Mouse (Mus musculus) MEL (cell line): Measurements from ENCODE around the gene Gripap1.

Experiments used
- CHD2 ChIP-seq: IDR thresholded peaks from 2 replicates; pipeline ENCODE4 v1.6.1; 2011; ENCODE audit warnings: low read length, improper control_type of control experiment
- CTCF ChIP-seq, 3 experiments: IDR thresholded peaks in 2 of 3; conservative IDR thresholded peaks in 1 of 3; 2 replicates each; pipeline ENCODE4 v1.5.1; 2011 to 2012; ENCODE audit warnings: low read length in 3 of 3, low read depth in 2 of 3, mild to moderate bottlenecking in 2 of 3, improper control_type of control experiment in 1 of 3, inconsistent platforms in 1 of 3, mixed read lengths in 1 of 3, moderate library complexity in 1 of 3; ENCODE audit not compliant: control insufficient read depth in 1 of 3, insufficient read depth in 1 of 3, poor library complexity in 1 of 3, severe bottlenecking in 1 of 3
- EP300 ChIP-seq, 2 experiments: IDR thresholded peaks; 2 replicates each; pipeline ENCODE4 v1.6.1; 2011; ENCODE audit warnings: improper control_type of control experiment in 2 of 2, low read length in 2 of 2, low read depth in 1 of 2, mild to moderate bottlenecking in 1 of 2
- ETS1 ChIP-seq: IDR thresholded peaks from 2 replicates; pipeline ENCODE4 v1.6.1; 2012; ENCODE audit warnings: low read depth, mild to moderate bottlenecking, inconsistent platforms, low read length, improper control_type of control experiment, moderate library complexity
- HCFC1 ChIP-seq: IDR thresholded peaks from 2 replicates; pipeline ENCODE4 v1.6.1; 2012; ENCODE audit warnings: low read depth, mild to moderate bottlenecking, inconsistent platforms, low read length, improper control_type of control experiment, moderate library complexity
- MAZ ChIP-seq: IDR thresholded peaks from 2 replicates; pipeline ENCODE4 v1.6.1; 2012; ENCODE audit warnings: low read depth, mild to moderate bottlenecking, inconsistent platforms, low read length, improper control_type of control experiment
- NELFE ChIP-seq: IDR thresholded peaks from 2 replicates; pipeline ENCODE4 v1.6.1; 2011; ENCODE audit warnings: low read depth, low read length, improper control_type of control experiment
- NRF1 ChIP-seq: IDR thresholded peaks from 2 replicates; pipeline ENCODE4 v1.6.1; 2014; ENCODE audit warnings: low read depth, mild to moderate bottlenecking, inconsistent platforms, low read length, improper control_type of control experiment, moderate library complexity; ENCODE audit not compliant: poor library complexity, insufficient read depth, severe bottlenecking
- POLR2A ChIP-seq, 2 experiments: IDR thresholded peaks; 2 replicates each; pipeline ENCODE4 v1.6.1; 2011 to 2012; ENCODE audit warnings: low read length in 2 of 2, mild to moderate bottlenecking in 2 of 2, control low read depth in 1 of 2, improper control_type of control experiment in 1 of 2, low read depth in 1 of 2, moderate library complexity in 1 of 2; ENCODE audit not compliant: control insufficient read depth in 1 of 2, insufficient read depth in 1 of 2, poor library complexity in 1 of 2
- POLR2AphosphoS2 ChIP-seq: IDR thresholded peaks from 2 replicates; pipeline ENCODE4 v1.6.1; 2011; ENCODE audit warnings: low read length, improper control_type of control experiment
- TCF12 ChIP-seq: IDR thresholded peaks from 2 replicates; pipeline ENCODE4 v1.6.1; 2014; ENCODE audit warnings: low read depth, mild to moderate bottlenecking, inconsistent platforms, low read length, improper control_type of control experiment, moderate library complexity
- UBTF ChIP-seq: IDR thresholded peaks from 2 replicates; pipeline ENCODE4 v1.6.1; 2012; ENCODE audit warnings: low read depth, mild to moderate bottlenecking, inconsistent platforms, low read length, improper control_type of control experiment, moderate library complexity, borderline replicate concordance; ENCODE audit not compliant: insufficient read depth
- ZKSCAN1 ChIP-seq: IDR thresholded peaks from 2 replicates; pipeline ENCODE4 v1.6.1; 2012; ENCODE audit warnings: low read depth, mild to moderate bottlenecking, inconsistent platforms, low read length, improper control_type of control experiment, moderate library complexity

GRCm38 (mm10) chrX:7789542-7790136, at the start of gene Gripap1:
- TF ChIP-seq CTCF (IDR thresholded peaks at IDR 0.05 in 2 of 3, conservative IDR thresholded peaks at IDR 0.05 in 1 of 3; ENCODE audit: control insufficient read depth in 1 of 3, insufficient read depth in 1 of 3, low read depth in 2 of 3, low read length in 3 of 3, poor library complexity in 1 of 3, severe bottlenecking in 1 of 3) (no peak), CHD2 (peak; percentile 65), POLR2AphosphoS2 (peak; percentile 87), POLR2A (IDR thresholded peaks at IDR 0.05; ENCODE audit: control insufficient read depth in 1 of 2, insufficient read depth in 1 of 2, low read depth in 1 of 2, low read length in 2 of 2, poor library complexity in 1 of 2) (peak; percentile 70 to 87), ETS1 (peak; percentile 61), ZKSCAN1 (no peak), UBTF (no peak), EP300 (IDR thresholded peaks at IDR 0.05; ENCODE audit: low read depth in 1 of 2, low read length in 2 of 2) (peak in 1 of 2 experiments; percentile 33; a peak in 1 of 4 replicates), NRF1 (peak; percentile 89), NELFE (peak; percentile 93), HCFC1 (peak; percentile 85), TCF12 (peak; percentile 88), MAZ (no peak; the same call in 1 of the 2 replicates)
